Mouse (Mus musculus): Measurements from ENCODE around the gene Dazap2.
"Not testable (repeated sequence)": the region's sequence is repeated elsewhere in the genome, so short reads cannot be mapped to it uniquely, and the experiment has no call there.

Gene Dazap2

DNA sequence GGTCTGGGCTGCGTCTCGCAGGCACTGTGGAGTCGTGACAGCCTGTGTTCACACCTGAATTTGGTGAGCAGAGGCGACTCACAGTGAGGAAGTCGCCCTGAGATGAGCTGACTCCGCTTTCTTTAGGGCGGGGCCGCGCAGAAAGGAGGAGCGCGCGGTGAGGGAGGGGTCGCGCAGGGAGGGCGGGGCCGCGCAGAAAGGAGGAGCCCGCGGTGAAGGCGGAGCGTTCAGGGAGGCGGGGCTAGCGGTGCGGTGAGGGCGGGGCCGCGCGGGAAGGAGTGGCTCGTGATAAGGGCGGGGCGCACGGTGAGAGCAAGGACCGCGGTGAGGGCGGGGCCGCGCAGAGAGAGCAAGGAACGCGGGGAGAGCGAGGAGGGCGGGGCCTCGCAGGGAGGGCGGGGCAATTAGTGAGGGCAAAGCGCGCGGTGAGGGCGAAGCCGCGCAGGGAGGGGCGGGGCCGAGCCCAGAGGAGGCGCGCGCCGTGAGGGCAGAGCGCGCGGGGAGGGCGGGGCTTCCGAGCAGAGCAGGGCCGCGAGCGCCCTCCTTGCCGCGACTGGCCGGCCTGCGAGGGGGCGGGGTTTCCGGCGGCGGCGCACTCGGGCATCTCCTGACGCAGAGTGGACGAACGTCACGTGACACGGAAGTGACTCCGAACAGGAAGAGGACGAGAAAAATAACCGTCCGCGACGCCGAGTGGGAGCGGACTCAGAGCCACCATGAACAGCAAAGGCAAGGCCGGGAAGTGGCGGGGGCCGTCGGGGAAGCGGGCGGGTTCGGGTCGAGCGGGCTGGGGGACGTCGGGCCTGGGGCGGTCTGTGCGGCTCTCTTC is at the start of gene Dazap2:
Dazap2 (plus strand) TSS at position 354 of the 829 bp plus-strand sequence.
- peak; percentile 98 for DNase-seq (ENCODE audit: low spot score)

DNA sequence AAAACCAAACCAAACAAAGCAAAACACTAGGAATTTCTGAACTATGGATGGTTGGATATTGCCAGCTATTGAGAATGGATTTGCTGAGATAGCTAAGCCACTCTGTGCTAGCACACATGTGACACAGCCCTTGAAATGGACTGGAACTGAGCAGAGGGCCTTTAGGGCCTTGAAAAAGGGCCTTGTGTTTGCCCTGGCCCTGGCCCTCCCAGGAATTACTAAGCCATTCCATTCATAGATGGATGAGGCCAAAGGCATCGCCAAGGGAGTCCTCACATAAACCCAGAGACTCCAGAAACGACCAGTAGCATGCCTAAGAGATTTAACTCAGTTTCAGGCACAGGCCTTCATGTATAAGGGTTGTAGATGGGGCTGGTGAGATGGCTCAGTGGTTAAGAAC is 48.6 kb upstream of the Dazap2 start:
- no peak for DNase-seq (ENCODE audit: low spot score)

DNA sequence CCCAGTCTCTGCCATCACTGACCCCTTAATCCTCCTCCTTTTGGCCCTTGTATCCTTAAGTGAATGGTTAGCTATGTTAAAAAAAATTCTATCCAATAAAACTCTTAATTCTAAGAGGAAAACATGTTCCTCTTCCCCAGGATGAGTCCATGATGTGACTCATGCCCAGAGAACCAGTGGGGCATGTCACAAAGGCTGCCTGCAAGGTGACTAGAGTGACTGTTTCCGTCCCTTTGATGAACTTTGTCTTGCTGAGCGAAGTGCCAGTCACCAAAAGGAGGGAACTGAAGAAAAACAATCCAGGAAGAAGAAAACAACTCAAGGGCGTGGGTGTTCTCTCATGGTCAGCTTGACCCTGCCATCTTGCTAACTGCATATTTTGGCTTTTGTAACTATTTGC is 45.9 kb upstream of the Dazap2 start:
- no peak for DNase-seq (ENCODE audit: low spot score)

DNA sequence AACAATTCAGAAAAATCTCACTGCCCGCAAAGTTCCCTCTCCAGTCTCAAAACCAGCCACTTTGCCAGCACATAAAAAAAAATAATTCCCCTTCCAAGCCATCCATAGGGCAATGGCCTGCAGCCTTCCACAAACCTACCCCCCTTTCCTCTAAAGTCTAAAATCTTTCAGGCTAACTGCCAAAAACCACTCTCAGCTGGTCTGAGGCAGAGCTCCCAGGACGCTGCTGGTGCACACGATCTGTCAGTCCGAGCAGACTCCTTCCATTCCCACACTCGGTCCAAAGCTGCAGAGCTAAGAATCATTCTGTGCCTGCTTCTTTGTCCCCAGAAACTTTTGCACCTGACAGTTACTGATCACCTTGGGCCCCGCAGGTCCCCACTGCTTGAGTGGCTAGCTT is 41.2 kb upstream of the Dazap2 start:
- DNase-seq (ENCODE audit: low spot score), result no peak

DNA sequence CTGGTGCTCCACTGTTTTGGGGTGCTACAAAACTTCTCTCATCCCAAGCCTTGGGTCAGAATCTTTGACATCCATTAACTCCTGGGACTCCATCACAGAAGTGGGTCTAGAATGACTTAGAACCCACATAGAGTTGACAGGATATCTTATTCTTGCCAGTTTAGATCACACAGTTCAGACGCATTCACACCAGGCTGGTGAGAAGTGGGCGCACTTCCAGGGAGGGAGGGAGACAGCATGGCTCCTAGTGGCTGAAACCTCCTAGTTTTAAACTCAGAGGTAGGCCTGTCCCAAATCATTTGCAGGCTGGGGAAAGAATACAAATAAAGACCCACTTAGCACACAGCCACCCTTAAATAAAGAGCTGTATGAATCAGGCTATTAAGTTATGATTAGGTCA is 40.8 kb upstream of the Dazap2 start:
- no peak for DNase-seq (ENCODE audit: low spot score)

DNA sequence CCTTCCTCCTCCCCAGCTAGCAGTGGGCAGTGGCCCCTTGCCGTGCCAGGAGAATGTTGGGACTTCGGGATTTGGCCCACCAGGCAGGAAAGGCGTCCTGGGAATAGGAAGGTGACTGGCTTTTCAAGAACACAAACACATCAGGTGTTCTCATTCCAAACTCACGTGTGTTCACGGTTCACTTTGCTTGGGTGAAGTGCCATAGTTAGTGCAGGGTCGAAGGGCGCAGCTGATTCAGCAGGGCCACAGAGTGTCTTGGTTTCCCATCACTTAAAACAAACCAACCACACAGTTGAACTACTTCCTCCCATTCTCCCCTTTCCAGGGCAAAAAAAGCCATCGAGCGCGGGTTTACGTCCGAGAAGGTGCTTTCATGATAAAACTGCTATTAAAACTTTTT is 39.8 kb upstream of the Dazap2 start:
- DNase-seq (ENCODE audit: low spot score), result no peak

DNA sequence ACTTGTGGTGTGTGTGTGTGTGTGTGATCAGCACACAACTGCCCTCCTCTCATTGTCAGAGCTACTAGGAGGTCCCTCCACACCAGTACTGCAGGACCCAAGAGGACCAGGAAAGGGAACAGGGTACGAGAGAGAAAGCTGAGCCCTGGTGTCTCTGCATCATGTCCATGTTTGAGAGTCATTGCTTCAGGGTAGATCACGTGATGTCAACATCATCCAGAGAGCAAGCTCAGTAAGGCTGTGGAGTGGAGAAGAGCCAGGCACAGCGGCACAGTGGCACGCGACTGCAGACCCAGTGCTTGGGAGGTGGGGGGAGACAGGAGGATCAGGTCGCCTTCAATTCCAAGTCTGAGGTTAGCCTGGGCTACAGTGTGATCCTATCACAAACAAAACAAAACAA is 38.8 kb upstream of the Dazap2 start:
- DNase-seq (ENCODE audit: low spot score), result no peak

DNA sequence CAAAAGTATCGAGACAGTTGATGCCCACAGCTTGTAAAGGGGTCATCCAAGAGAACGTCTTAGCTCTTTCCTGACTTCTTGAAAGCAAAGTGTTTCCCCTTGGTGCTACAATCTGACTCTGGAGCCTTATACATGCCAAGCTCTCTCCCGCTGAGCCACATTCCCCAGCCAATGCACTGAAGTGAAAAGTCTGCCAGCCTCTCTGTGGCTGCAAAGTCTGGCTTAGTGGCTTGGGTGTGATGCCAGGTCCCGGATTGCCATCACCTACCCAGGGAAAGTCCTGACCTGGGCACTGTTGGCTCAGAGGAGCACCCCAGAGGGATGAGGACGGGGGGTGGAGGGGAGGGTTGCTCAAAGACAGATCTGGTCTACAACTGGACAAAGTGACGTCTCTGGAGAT is 38.3 kb upstream of the Dazap2 start:
- DNase-seq (ENCODE audit: low spot score), result no peak

DNA sequence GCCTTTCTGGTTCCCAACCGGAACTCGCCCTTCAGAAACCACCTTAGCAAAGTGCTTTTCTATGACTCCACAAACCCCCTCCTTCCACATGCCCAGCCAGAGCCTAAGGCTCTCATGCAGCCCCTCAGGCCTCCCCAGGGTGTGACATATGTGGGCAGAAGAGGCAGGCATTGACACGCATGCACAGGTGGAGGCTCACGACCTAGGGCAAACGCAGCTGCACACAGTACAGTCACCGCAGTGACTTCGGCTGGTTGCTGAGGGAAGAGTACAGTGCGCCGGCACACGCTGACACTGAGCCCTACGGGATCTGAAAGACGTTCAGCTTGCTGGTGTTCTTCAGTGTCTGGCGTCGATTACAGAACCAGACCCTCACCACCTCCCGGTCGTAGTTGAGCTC is 37.2 kb upstream of the Dazap2 start:
- DNase-seq (ENCODE audit: low spot score), result no peak

DNA sequence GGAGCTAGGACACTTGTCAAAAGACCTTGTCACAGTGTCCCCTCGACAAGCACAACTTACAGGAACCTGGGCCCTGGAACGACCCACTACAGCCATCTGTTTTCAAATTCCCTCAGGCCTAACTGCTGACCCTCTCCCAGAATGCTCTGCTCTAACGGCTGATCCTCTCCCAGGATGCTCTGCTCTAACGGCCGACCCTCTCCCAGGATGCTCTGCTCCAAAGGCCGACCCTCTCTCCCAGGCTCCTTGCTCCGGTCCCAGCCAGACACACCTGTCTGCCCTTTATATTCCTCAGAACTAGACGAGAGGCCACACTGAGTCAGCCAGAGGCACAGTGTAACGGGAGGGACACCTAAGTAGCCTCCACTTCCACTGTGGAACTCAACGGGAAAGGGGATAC is 35.0 kb upstream of the Dazap2 start:
- DNase-seq (ENCODE audit: low spot score), result no peak

DNA sequence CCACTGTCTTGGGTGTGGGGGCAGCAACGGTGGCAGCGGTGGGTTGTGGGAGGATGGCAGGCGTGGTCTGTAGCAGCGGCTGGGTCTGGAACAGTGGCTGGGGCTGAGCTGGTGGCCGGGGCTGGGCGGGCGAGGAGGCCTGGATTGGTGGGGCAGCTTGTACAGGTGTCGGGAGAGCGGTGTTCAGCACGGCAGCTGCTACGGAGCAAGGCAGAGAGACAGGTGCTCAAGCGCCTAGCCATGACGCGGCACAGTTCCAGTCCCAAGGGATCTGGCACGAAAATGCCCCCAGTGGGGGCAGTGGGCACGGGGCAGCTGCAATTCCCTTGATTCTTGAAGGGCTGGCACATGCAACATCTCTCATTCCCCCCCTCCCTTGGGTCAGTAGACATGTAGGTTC is 29.2 kb upstream of the Dazap2 start:
- no peak for DNase-seq (ENCODE audit: low spot score)

DNA sequence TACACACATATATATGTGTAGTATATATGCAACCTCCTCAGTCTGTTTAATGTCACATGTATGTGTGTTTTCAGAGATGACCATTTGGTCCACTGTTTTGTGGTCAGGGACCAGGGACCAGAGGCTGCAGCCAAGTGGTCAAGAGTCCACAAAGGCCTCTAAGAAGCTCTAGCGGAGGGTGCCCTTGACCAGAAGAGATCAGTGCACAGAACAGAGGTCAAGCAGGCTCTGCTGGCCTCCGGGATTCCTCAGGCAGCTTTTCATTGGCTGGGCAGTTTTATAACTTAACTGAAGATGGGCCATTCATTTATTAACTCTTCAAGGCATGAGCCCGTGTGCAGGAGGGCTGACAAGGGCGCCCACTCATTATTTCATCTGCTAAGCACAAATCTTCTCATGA is 28.0 kb upstream of the Dazap2 start:
- no peak for DNase-seq (ENCODE audit: low spot score)

DNA sequence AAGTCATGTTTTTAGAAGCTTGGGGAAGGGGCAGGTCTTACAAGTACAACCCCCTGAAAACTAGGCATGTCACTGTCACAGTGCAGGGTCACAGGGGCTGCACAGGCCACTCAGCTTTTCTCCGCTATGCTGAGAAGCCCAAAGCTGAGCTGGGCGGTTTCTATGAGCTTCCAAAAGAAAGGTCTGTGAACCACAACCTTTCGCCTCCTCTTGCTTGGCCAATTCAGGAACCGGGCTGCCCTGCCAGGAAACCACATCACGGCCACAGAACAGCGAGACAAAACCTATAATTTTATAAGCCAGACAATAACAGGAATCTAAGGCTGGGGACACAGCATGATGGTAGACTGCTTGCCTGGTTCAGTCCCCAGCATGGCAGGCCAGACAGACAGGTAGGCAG is 26.9 kb upstream of the Dazap2 start:
- DNase-seq (ENCODE audit: low spot score), result no peak

DNA sequence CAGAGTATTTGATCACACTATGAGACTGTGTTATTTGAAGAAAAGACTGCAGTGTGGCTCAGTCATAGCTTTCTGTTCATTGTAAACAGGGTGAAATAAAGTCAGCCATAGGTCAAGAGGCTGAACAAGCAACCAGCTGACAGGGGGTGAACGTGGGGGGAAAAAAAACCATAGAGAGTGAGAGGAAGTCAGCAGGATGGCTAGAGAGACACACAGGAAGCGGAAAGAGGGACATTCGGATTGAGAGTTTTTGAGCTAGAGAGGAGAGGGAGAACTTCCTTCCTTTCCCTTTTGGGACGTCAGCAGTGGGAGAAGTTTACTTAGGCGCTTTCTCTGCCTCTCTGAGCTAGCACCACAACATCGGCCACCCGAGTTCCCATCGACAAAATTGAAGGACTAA is 24.7 kb upstream of the Dazap2 start:
- no peak for DNase-seq (ENCODE audit: low spot score)

DNA sequence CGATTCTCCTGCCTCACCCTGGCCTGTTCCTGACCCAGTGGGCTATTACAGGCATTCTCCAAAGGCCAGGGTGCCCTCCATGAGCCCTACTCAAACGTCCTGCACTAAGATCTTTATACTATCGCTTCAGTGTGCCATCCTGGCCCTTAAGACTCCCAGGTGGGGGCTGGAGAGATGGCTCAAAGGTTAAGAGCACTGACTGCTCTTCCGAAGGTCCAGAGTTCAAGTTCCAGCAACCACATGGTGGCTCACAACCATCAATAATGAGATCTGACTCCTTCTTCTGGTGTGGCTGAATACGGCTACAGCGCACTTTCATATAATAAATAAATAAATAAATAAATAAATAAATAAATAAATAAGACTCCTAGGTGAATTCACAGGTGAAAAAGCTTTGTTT is 22.3 kb upstream of the Dazap2 start:
- DNase-seq (ENCODE audit: low spot score), result no peak

DNA sequence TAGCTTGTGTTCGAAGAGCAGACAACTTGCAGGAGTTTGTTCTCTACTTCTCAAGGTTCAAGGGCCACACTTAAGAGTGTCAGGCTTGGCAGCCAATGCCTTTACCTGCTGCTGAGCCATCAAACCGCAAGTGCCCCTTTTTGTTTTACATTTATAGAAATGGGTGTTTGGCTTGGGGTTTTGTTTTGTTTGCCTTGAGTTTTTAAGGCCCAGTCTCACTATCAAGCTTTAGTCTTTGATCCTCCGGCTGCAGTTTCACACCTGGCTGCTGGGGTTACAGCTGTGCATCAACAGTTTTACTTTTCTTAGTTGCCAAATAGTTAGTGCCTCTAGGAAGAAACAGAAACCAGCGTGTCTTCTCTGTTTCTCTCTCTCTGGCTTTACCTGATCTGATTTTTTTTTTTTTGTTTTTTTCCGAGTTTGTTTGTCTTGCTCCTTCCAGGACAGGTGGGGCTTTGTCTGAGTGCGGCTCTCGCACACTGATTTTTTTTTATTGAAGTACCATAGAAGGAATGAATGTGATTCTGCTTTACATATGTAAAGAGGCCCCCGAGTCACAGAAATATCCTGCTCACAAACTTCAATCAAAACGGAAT is 16.8 kb upstream of the Dazap2 start:
- no peak for DNase-seq (ENCODE audit: low spot score)

DNA sequence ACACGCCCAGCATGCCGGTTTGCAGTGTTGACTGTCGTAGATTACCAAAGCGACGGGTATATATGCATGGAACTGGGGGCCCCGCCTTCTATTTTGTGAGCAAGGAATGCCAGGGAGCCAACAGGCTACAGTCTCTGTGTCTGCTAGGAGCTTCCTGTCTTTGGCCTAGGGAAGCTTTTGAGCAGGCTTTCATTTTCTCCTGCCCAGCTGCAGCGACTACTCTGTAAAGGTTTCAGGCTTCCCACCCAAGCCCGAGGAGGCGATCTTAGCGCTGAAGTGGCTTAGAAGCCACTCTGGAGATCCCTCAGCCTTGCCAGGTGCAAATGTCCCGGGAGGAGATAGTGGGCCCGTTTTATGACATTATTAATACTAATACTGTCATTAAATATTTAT is 16.3 kb upstream of the Dazap2 start:
- DNase-seq (ENCODE audit: low spot score), result peak; percentile 21

DNA sequence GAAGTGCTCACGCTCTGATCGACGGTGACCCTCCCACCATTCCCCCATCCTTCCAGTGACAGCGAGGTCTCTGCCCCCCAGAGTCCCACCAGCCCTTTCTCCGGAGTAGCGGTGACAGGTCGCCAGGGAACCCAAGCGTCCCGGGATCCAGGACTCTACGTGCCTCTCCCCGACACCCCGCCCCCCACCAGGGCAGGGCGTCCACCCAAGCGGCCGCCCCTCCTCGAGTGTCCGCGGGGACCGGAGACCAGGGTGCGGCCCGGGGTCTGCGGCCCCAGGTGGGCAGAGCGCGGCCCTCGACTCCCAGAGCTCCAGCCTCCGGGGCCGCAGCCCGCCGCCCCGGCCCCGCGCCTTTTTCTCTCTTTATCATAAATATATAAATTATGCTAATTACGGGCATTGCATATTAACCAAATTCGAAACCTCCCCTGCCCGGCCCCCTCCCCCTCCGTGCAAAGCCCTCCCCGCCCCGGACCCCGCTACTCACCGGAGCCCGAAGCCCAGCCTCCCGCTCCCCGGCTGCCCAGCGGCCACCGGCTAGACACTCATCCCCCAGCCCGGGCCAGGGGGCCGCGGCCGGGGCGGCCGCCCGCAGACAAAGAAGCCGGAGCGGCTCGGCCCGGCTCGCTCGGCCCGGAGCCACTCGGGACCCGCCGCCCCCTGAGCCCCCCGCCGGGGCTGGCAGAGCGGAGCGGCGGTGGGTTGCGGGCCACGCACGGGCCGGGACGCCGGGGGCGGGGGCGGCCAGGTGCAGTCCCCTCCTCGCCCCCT is 15.7 kb upstream of the Dazap2 start, which contains the start of gene Pou6f1:
Pou6f1 (minus strand) TSS at position 709 of the 771 bp plus-strand sequence.
- DNase-seq (ENCODE audit: low spot score), result no peak

DNA sequence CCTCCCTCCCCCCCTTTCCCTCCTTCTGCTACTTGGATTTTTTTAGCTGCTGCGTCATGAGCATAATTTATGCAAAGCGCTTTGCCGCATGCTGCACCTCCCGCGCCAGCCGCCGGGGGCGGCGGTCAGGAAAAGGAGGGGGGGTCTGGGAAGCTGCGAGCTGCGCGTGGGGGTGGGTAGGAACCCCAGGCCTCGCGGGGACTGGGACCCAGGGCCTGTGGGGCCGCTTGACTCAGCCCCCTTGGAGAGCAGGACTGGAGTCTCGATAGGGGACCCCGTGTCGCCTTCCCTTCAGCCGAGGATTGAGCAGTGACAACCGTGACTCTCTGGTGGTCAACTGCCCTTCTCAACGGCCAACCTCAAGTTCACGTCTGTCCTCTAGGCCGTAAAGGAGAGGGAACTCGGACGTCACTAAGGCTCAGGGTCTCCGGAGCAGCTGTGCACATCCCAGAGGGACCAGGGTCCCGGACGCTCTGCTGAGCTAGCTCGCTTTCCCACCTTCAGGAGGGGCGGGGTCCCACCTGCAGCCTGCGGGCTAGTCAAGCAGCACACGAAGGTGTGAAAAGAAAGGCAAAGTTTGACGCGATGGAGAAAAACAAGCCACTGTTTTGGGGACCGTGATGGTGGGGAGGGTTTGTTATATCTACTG is 15.0 kb upstream of the Dazap2 start:
- peak; percentile 72 for DNase-seq (ENCODE audit: low spot score)

DNA sequence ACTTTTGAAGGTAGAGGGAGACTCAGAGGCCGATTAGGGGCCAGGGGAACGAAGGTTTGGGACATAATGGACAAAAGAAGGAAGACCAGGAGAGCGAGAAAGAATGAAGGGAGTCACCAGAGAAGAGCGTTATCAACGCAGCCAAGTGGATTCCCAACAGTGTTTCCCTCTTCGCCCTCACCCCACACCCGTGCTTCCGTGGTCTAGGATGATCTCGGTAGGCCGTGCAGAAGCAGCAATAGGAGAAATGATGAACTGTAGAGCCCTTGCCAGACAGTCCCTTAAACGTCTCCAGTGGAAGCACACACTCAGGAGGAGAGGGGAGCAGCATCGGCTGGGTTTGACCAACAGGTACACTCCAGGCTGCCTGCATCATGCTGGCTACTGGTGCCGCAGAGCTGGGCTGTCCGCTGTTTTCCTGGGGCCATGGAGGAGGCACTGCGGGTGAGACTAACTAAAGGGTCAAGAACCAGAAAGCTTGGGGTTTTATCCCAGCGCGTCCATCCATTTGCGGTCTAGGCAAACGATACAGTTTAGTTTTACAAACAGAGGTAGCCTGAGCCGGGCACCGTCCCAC is 14.4 kb upstream of the Dazap2 start:
- no peak for DNase-seq (ENCODE audit: low spot score)

DNA sequence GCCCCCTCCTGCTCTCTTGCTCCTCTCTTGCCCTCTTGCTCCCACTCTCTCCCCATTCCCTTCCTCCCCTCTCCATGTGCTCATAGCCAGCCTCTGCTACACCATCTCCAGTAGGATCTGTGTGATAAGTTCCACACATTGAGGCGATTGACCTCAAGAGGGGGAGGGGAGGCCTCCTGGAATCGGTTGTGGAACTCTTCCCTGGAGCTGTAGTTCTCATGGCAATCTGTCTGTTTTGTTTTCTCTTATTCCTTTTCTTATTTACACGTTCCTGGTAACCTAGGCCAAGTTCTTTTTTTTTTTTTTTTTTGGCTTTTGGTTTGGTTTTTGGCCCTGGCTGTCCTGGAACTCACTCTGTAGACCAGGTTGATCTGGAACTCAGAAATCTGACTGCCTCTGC is 13.5 kb upstream of the Dazap2 start:
- DNase-seq (ENCODE audit: low spot score), result no peak

DNA sequence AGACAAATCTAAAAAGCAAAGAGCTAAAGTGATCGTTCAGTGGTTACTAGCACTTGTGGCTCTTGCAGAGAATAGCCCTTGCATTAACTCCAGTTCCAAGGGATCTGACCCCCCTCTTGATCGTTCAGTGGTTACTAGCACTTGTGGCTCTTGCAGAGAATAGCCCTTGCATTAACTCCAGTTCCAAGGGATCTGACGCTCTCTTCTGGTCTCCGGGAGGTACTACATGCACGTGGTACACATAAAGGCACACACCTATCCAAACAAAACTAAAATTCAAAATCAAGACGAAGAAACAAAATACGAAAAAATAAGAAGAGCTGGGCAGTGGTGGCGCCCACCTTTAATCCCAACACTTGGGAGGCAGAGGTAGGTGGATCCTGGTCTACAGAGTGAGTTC is 8.5 kb upstream of the Dazap2 start:
- DNase-seq (ENCODE audit: low spot score), result not testable (repeated sequence)

Data from embryo, embryonic 10 days (tissue).